Mouse (Mus musculus) forebrain, postnatal 0 days (tissue): Measurements from ENCODE around the gene Ccdc28b. TPM values are rescaled to one million over a fixed set of nuclear protein-coding genes. Genes with fewer than 3 reads are reported as not detected.

Experiments
- ATAC-seq: fragments of 200-750 bp; cut with Nextera tagmentation; 2 replicates; pipeline ENCODE4 v1.8.0; 2017; ENCODE audit warnings: mild to moderate bottlenecking, moderate library complexity
- DNase-seq: peaks from one replicate; pipeline ENCODE4 v3.0.0-alpha.2; 2015
- H3K27ac ChIP-seq: fragments of 300-500 bp; sonication (generic); 2 replicates; pipeline ENCODE4 v1.5.1; 2014; ENCODE audit warnings: low read depth, mild to moderate bottlenecking, antibody characterized with exemption, low read length, moderate library complexity, mixed read lengths
- H3K27me3 ChIP-seq: fragments of 300-500 bp; sonication (generic); 2 replicates; pipeline ENCODE4 v1.6.1; 2014; ENCODE audit warnings: mild to moderate bottlenecking, low read length, mixed read lengths; ENCODE audit not compliant: insufficient read depth
- H3K36me3 ChIP-seq: fragments of 300-500 bp; sonication (generic); 2 replicates; pipeline ENCODE4 v1.6.1; 2014; ENCODE audit warnings: mild to moderate bottlenecking, moderate library complexity; ENCODE audit not compliant: insufficient read depth
- H3K4me1 ChIP-seq: fragments of 300-500 bp; sonication (generic); 2 replicates; pipeline ENCODE4 v1.6.1; 2014; ENCODE audit warnings: antibody characterized with exemption; ENCODE audit not compliant: insufficient read depth
- H3K4me2 ChIP-seq: fragments of 300-500 bp; sonication (generic); 2 replicates; pipeline ENCODE4 v1.6.1; 2014; ENCODE audit warnings: low read depth, mild to moderate bottlenecking, moderate library complexity
- H3K4me3 ChIP-seq: fragments of 300-500 bp; sonication (generic); 2 replicates; pipeline ENCODE4 v1.5.1; 2014; ENCODE audit warnings: low read depth, low read length, mixed read lengths
- H3K9ac ChIP-seq: fragments of 300-500 bp; sonication (generic); 2 replicates; pipeline ENCODE4 v1.6.1; 2014; ENCODE audit warnings: mild to moderate bottlenecking
- H3K9me3 ChIP-seq: fragments of 300-500 bp; sonication (generic); 2 replicates; pipeline ENCODE4 v1.6.1; 2016; ENCODE audit warnings: low read length
- CTCF ChIP-seq: sonication (generic); IDR thresholded peaks from 2 replicates; pipeline ENCODE4 v1.5.1; 2016; ENCODE audit warnings: antibody characterized with exemption, control low read depth, low read depth
- WGBS: fragments of 180-500 bp; shearing (Covaris S2); extraction: QIAGEN DNeasy Blood & Tissue Kit; methylation state at CpG from one replicate; pipeline ENCODE4 v1.1.7; 2014; 5-methylcytosine and 5-hydroxymethylcytosine counted together
- polyA plus RNA-seq: library from polyadenylated mRNA; unstranded; fragments of >200 nt; fragmentation: Nextera tagmentation; extraction: Ambion mirVana; gene quantifications from 2 replicates; pipeline ENCODE4 v1.2.1, GENCODE M21; 2015
- total RNA-seq: library from RNA; depleted of rRNA; stranded (reverse); fragments of >200 nt; gene quantifications from 2 replicates; pipeline ENCODE4 v1.2.3, GENCODE M21; 2014

Ccdc28b gene
- total and polyA plus RNA-seq, 2 experiments from 2014 or later: 89.2 to 146 TPM

DNA sequence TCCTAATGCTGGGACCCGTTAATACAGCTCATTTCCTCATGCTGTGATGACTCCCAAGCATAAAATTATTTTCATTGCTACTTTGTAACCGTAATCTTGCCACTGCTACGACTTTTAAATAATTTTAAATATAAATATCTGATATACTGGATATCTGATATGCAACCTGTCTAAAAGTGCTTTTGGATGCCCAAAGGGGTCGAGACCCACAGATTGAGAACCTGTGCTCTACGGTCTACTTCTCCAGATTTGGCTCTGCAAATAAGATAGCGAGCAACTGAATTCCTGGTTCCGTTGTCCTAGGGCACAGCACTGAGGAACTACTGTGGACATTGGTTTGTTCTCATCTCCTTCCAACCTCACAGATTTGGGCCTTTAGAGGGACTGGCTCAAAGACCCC lies 46.1 kb downstream of the Ccdc28b start:
- ATAC-seq (no peak), DNase-seq (no peak)
- Histone ChIP-seq H3K9ac (no peak overlapping the region), H3K27me3 (no peaks in the 10 kb centered on the region), H3K9me3 (no peaks in the 10 kb centered on the region), H3K27ac (no peak overlapping the region), H3K36me3 (no peaks in the 10 kb centered on the region), H3K4me2 (no peak overlapping the region), H3K4me1 (no peaks in the 10 kb centered on the region), H3K4me3 (no peak overlapping the region)
- 87% methylated on average over 7 of the region's 7 CpGs for WGBS
- TF ChIP-seq CTCF: no peak

- Histone ChIP-seq H3K4me3 (no peak overlapping the region), H3K9me3 (no peaks in the 10 kb centered on the region), H3K4me1 (no peaks in the 10 kb centered on the region), H3K27me3 (no peaks in the 10 kb centered on the region), H3K9ac (no peak overlapping the region), H3K36me3 (no peaks in the 10 kb centered on the region), H3K27ac (no peak overlapping the region), H3K4me2 (0 out of 2 replicates have a peak overlapping the region, but pooled peaks have one; percentile 17)
- DNase-seq (peak; percentile 56), ATAC-seq (peak; percentile 36; the same call in 1 of the 2 replicates)
- 29% methylated on average over 21 of the region's 21 CpGs for WGBS
- peak; percentile 46 for TF ChIP-seq CTCF
Observed at GRCm38 (mm10) chr4:129576863-129577491, 46.8 kb downstream of the Ccdc28b start.

GRCm38 (mm10) chr4:129575171-129575844 lies 48.4 kb downstream of the Ccdc28b start:
- WGBS: 62% methylated on average over 7 of the region's 8 CpGs
- H3K4me1 ChIP-seq: no peaks in the 10 kb centered on the region

GRCm38 (mm10) chr4:129573430-129573829 lies 50.3 kb downstream of the Ccdc28b start, which contains the start of gene Lck:
Lck (minus strand) TSS chr4:129573641.
- Histone ChIP-seq H3K4me1 (no peaks in the 10 kb centered on the region), H3K4me2 (no peak within 1 kb of the TSS), H3K27me3 (no peaks in the 10 kb centered on the region), H3K9me3 (no peaks in the 10 kb centered on the region), H3K4me3 (no peak within 1 kb of the TSS), H3K9ac (no peak within 1 kb of the TSS), H3K27ac (no peak within 1 kb of the TSS), H3K36me3 (no peaks in the 10 kb centered on the region)
- no peak for ATAC-seq
- no peak for DNase-seq
- no peak for TF ChIP-seq CTCF
- WGBS: 93% methylated on average over 8 of the region's 8 CpGs

More at GRCm38 (mm10) chr4:129575171-129575844, 48.4 kb downstream of the Ccdc28b start:
- DNase-seq (no peak), ATAC-seq (no peak)
- no peak overlapping the region for H3K4me3 ChIP-seq
- H3K36me3 ChIP-seq: no peaks in the 10 kb centered on the region
- TF ChIP-seq CTCF: no peak
- no peaks in the 10 kb centered on the region for H3K27me3 ChIP-seq
- H3K27ac ChIP-seq: no peak overlapping the region
- no peaks in the 10 kb centered on the region for H3K9me3 ChIP-seq
- no peak overlapping the region for H3K9ac ChIP-seq
- no peak overlapping the region for H3K4me2 ChIP-seq

GRCm38 (mm10) chr4:129573093-129573370 lies 50.7 kb downstream of the Ccdc28b start:
- Histone ChIP-seq H3K4me3 (no peak overlapping the region), H3K4me2 (no peak overlapping the region), H3K9me3 (no peaks in the 10 kb centered on the region), H3K27me3 (no peaks in the 10 kb centered on the region), H3K27ac (no peak overlapping the region), H3K36me3 (no peaks in the 10 kb centered on the region), H3K4me1 (no peaks in the 10 kb centered on the region), H3K9ac (no peak overlapping the region)
- WGBS: 97% methylated on average over 4 of the region's 4 CpGs
- ATAC-seq (no peak), DNase-seq (no peak)
- TF ChIP-seq CTCF: no peak

GRCm38 (mm10) chr4:129572236-129573092 lies 51.3 kb downstream of the Ccdc28b start:
- WGBS: 86% methylated on average over 13 of the region's 13 CpGs
- no peak overlapping the region for H3K4me3 ChIP-seq

GRCm38 (mm10) chr4:129571551-129572084 lies 52.1 kb downstream of the Ccdc28b start:
- no peaks in the 10 kb centered on the region for H3K27me3 ChIP-seq
- no peak for TF ChIP-seq CTCF
- WGBS: 71% methylated on average over 8 of the region's 8 CpGs

More at GRCm38 (mm10) chr4:129572236-129573092, 51.3 kb downstream of the Ccdc28b start:
- Histone ChIP-seq H3K27me3 (no peaks in the 10 kb centered on the region), H3K9ac (no peak overlapping the region), H3K36me3 (no peaks in the 10 kb centered on the region), H3K4me2 (no peak overlapping the region), H3K27ac (no peak overlapping the region), H3K9me3 (no peaks in the 10 kb centered on the region), H3K4me1 (no peaks in the 10 kb centered on the region)
- no peak for TF ChIP-seq CTCF
- ATAC-seq (no peak), DNase-seq (no peak)

More at GRCm38 (mm10) chr4:129571551-129572084, 52.1 kb downstream of the Ccdc28b start:
- ATAC-seq: no peak
- no peak overlapping the region for H3K27ac ChIP-seq
- no peak overlapping the region for H3K9ac ChIP-seq
- H3K4me3 ChIP-seq: no peak overlapping the region
- no peaks in the 10 kb centered on the region for H3K9me3 ChIP-seq
- H3K4me1 ChIP-seq: no peaks in the 10 kb centered on the region
- H3K4me2 ChIP-seq: no peak overlapping the region
- DNase-seq: no peak
- no peaks in the 10 kb centered on the region for H3K36me3 ChIP-seq
